Mouse (Mus musculus): Measurements from ENCODE around the gene Brca1. TPM values are rescaled to one million over a fixed set of nuclear protein-coding genes. Genes with fewer than 3 reads are reported as not detected.

Brca1 gene
- polyA plus RNA-seq, 1 experiment from 2014 or later = 20.2 TPM

- Histone ChIP-seq H3K9me3 (ENCODE audit: control insufficient read depth, low read length) (no peaks in the 10 kb centered on the region), H3K27ac (ENCODE audit: low read depth, low read length) (no peak overlapping the region), H3K27me3 (ENCODE audit: control insufficient read depth, insufficient read depth, low read length) (no peaks in the 10 kb centered on the region), H3K4me1 (replicated peaks; ENCODE audit: control insufficient read depth, insufficient read depth, low read length) (no peaks in the 10 kb centered on the region), H3K4me3 (ENCODE audit: low read depth, low read length) (no peak overlapping the region), H3K9ac (ENCODE audit: low read depth, low read length) (no peak overlapping the region), H3K4me2 (replicated peaks; ENCODE audit: low read depth, low read length) (no peak overlapping the region), H3K36me3 (ENCODE audit: control insufficient read depth, insufficient read depth, low read length) (peaks cover 4% of the 10 kb centered on the region; the same call in 1 of the 2 replicates)
- WGBS = 88% methylated on average over 5 of the region's 5 CpGs
- DNase-seq (ENCODE audit: low spot score) (no peak), ATAC-seq (ENCODE audit: low FRiP score) (no peak)
Measured at GRCm38 (mm10) chr11:101518937-101519336, 32.8 kb downstream of the Brca1 start.

DNA sequence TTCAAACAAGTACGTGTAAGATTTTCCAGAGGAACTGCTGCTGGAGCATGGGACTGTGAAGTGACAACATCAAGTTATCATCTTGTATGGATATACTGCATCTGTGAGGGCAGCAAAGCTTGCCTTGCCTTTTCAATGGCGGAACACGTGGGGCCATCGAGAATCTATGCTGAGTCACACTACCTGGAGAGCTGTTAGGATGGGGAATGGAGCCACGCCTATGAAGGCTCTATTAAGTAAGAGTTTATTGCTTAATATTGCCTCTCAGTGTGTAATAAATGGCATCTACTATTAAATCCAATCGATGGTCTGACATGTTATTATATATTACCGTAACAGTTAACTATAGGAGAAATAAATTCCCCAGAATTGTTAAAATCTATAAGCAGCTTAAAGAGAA is 44.7 kb downstream of the Brca1 start:
- Histone ChIP-seq H3K4me3 (ENCODE audit: low read depth, low read length) (no peak overlapping the region), H3K4me2 (replicated peaks; ENCODE audit: low read depth, low read length) (no peak overlapping the region), H3K9ac (ENCODE audit: low read depth, low read length) (no peak overlapping the region), H3K4me1 (replicated peaks; ENCODE audit: control insufficient read depth, insufficient read depth, low read length) (no peaks in the 10 kb centered on the region), H3K9me3 (ENCODE audit: control insufficient read depth, low read length) (no peaks in the 10 kb centered on the region), H3K27ac (ENCODE audit: low read depth, low read length) (no peak overlapping the region), H3K36me3 (ENCODE audit: control insufficient read depth, insufficient read depth, low read length) (0 out of 2 replicates have a peak, but pooled peaks cover 3% of the 10 kb centered on the region), H3K27me3 (ENCODE audit: control insufficient read depth, insufficient read depth, low read length) (no peaks in the 10 kb centered on the region)
- 95% methylated on average over 7 of the region's 7 CpGs for WGBS
- ATAC-seq (ENCODE audit: low FRiP score) = no peak
- DNase-seq (ENCODE audit: low spot score) = no peak

GRCm38 (mm10) chr11:101506269-101506780 is 45.4 kb downstream of the Brca1 start:
- Histone ChIP-seq H3K27ac (ENCODE audit: low read depth, low read length) (no peak overlapping the region), H3K36me3 (ENCODE audit: control insufficient read depth, insufficient read depth, low read length) (0 out of 2 replicates have a peak, but pooled peaks cover 3% of the 10 kb centered on the region), H3K4me3 (ENCODE audit: low read depth, low read length) (no peak overlapping the region), H3K4me2 (replicated peaks; ENCODE audit: low read depth, low read length) (no peak overlapping the region), H3K27me3 (ENCODE audit: control insufficient read depth, insufficient read depth, low read length) (no peaks in the 10 kb centered on the region), H3K9ac (ENCODE audit: low read depth, low read length) (no peak overlapping the region), H3K4me1 (replicated peaks; ENCODE audit: control insufficient read depth, insufficient read depth, low read length) (no peaks in the 10 kb centered on the region), H3K9me3 (ENCODE audit: control insufficient read depth, low read length) (no peaks in the 10 kb centered on the region)
- WGBS = 86% methylated on average over 5 of the region's 5 CpGs
- ATAC-seq (ENCODE audit: low FRiP score) (no peak), DNase-seq (ENCODE audit: low spot score) (no peak)

DNA sequence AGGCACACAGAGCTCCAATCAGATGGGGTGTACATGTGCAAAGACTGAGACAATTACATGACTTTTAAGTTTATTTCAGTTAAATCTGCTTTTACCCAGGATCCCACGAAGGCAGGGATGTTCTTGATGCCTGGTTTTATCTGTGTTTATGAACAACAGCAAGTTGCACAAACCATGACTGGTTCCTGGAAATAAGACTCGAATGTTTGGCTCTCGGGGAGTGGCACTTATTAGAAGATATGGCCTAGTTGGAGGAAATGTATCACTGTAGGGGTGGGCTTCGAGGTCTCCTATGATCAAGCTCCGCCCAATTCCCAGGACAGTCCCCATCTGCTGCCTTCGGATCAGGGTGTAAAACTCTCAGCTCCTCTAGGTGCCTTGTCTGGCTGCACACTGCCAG is 65.6 kb downstream of the Brca1 start:
- Histone ChIP-seq H3K4me2 (replicated peaks; ENCODE audit: low read depth, low read length) (no peak overlapping the region), H3K9ac (ENCODE audit: low read depth, low read length) (no peak overlapping the region), H3K27me3 (ENCODE audit: control insufficient read depth, insufficient read depth, low read length) (no peaks in the 10 kb centered on the region), H3K27ac (ENCODE audit: low read depth, low read length) (no peak overlapping the region), H3K9me3 (ENCODE audit: control insufficient read depth, low read length) (no peaks in the 10 kb centered on the region), H3K4me1 (replicated peaks; ENCODE audit: control insufficient read depth, insufficient read depth, low read length) (peaks cover 3% of the 10 kb centered on the region; the same call in 1 of the 2 replicates), H3K36me3 (ENCODE audit: control insufficient read depth, insufficient read depth, low read length) (0 out of 2 replicates have a peak, but pooled peaks cover 2% of the 10 kb centered on the region), H3K4me3 (ENCODE audit: low read depth, low read length) (no peak overlapping the region)
- DNase-seq (ENCODE audit: low spot score) (no peak), ATAC-seq (ENCODE audit: low FRiP score) (no peak)
- WGBS = 76% methylated on average over 6 of the region's 6 CpGs

GRCm38 (mm10) chr11:101485509-101486028 is 66.2 kb downstream of the Brca1 start:
- DNase-seq (ENCODE audit: low spot score) = peak; percentile 38
- peak overlapping the region; percentile 82 for H3K27ac ChIP-seq (ENCODE audit: low read depth, low read length)
- H3K4me1 ChIP-seq (replicated peaks; ENCODE audit: control insufficient read depth, insufficient read depth, low read length) = peaks cover 5% of the 10 kb centered on the region; the same call in 1 of the 2 replicates
- H3K27me3 ChIP-seq (ENCODE audit: control insufficient read depth, insufficient read depth, low read length) = no peaks in the 10 kb centered on the region
- no peak overlapping the region for H3K4me2 ChIP-seq (replicated peaks; ENCODE audit: low read depth, low read length)
- ATAC-seq (ENCODE audit: low FRiP score) = no peak
- H3K9ac ChIP-seq (ENCODE audit: low read depth, low read length) = no peak overlapping the region
- no peak overlapping the region for H3K4me3 ChIP-seq (ENCODE audit: low read depth, low read length)
- 0 out of 2 replicates have a peak, but pooled peaks cover 2% of the 10 kb centered on the region for H3K36me3 ChIP-seq (ENCODE audit: control insufficient read depth, insufficient read depth, low read length)
- WGBS = 56% methylated on average over 6 of the region's 6 CpGs
- no peaks in the 10 kb centered on the region for H3K9me3 ChIP-seq (ENCODE audit: control insufficient read depth, low read length)

GRCm38 (mm10) chr11:101484814-101485213 is 66.9 kb downstream of the Brca1 start:
- H3K36me3 ChIP-seq (ENCODE audit: control insufficient read depth, insufficient read depth, low read length) = 0 out of 2 replicates have a peak, but pooled peaks cover 2% of the 10 kb centered on the region
- WGBS = 90% methylated on average over 7 of the region's 7 CpGs
- no peaks in the 10 kb centered on the region for H3K27me3 ChIP-seq (ENCODE audit: control insufficient read depth, insufficient read depth, low read length)
- H3K4me1 ChIP-seq (replicated peaks; ENCODE audit: control insufficient read depth, insufficient read depth, low read length) = peaks cover 8% of the 10 kb centered on the region; the same call in 1 of the 2 replicates
- no peaks in the 10 kb centered on the region for H3K9me3 ChIP-seq (ENCODE audit: control insufficient read depth, low read length)
- H3K9ac ChIP-seq (ENCODE audit: low read depth, low read length) = no peak overlapping the region
- H3K4me2 ChIP-seq (replicated peaks; ENCODE audit: low read depth, low read length) = no peak overlapping the region
- DNase-seq (ENCODE audit: low spot score) = no peak
- H3K4me3 ChIP-seq (ENCODE audit: low read depth, low read length) = no peak overlapping the region
- H3K27ac ChIP-seq (ENCODE audit: low read depth, low read length) = peak overlapping the region; percentile 89
- ATAC-seq (ENCODE audit: low FRiP score) = no peak

DNA sequence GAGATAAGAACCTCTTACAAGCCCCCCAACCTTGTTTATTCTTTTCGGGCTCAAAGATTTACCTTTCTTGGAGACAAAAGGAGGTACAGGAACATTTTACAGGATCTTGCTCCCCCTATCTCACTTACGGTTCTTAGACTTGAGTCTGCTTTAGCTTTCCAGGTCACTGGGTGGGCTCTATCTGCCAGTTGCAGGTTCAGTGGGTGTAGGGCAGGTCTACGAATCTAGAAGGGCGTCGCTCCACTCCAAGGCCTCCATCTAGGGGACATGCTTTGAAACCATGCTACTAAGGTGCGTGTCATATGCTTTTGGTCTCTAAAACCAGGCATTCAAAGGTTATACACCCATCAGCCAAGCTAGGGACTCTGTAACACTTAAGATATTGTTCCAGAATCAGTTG is 67.5 kb downstream of the Brca1 start:
- peaks cover 8% of the 10 kb centered on the region; the same call in 1 of the 2 replicates for H3K4me1 ChIP-seq (replicated peaks; ENCODE audit: control insufficient read depth, insufficient read depth, low read length)
- 73% methylated on average over 6 of the region's 6 CpGs for WGBS
- DNase-seq (ENCODE audit: low spot score) = no peak
- no peak overlapping the region for H3K9ac ChIP-seq (ENCODE audit: low read depth, low read length)
- peak overlapping the region; percentile 89 for H3K27ac ChIP-seq (ENCODE audit: low read depth, low read length)
- no peaks in the 10 kb centered on the region for H3K9me3 ChIP-seq (ENCODE audit: control insufficient read depth, low read length)
- H3K27me3 ChIP-seq (ENCODE audit: control insufficient read depth, insufficient read depth, low read length) = no peaks in the 10 kb centered on the region
- ATAC-seq (ENCODE audit: low FRiP score) = no peak
- H3K4me3 ChIP-seq (ENCODE audit: low read depth, low read length) = no peak overlapping the region
- no peaks in the 10 kb centered on the region for H3K36me3 ChIP-seq (ENCODE audit: control insufficient read depth, insufficient read depth, low read length)
- no peak overlapping the region for H3K4me2 ChIP-seq (replicated peaks; ENCODE audit: low read depth, low read length)

DNA sequence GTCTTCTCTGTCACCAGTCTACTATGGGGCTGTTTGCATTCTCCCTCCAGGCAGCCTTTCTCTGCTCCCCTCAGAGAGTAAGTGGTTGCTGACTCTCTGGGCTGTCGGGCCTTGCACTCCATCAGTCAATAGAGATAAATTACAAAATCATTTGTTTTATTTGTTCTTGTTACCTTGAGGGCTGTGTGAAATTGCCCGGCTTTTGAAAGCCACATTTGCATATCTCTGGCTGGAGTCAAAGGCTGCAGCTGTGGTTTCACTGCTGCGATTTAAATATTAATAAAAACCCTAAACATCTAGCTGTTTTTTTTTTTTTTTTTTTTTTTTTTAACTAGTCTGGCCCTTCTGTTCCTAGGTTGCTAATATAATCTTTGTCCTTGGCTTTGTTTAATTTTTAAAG is 68.0 kb downstream of the Brca1 start:
- DNase-seq (ENCODE audit: low spot score) (no peak), ATAC-seq (ENCODE audit: low FRiP score) (no peak)
- no peak overlapping the region for H3K4me2 ChIP-seq (replicated peaks; ENCODE audit: low read depth, low read length)
- H3K4me3 ChIP-seq (ENCODE audit: low read depth, low read length) = no peak overlapping the region
- H3K9me3 ChIP-seq (ENCODE audit: control insufficient read depth, low read length) = no peaks in the 10 kb centered on the region
- 34% methylated on average over 3 of the region's 3 CpGs for WGBS
- no peaks in the 10 kb centered on the region for H3K27me3 ChIP-seq (ENCODE audit: control insufficient read depth, insufficient read depth, low read length)
- H3K27ac ChIP-seq (ENCODE audit: low read depth, low read length) = peak overlapping the region; percentile 89
- no peaks in the 10 kb centered on the region for H3K36me3 ChIP-seq (ENCODE audit: control insufficient read depth, insufficient read depth, low read length)
- no peak overlapping the region for H3K9ac ChIP-seq (ENCODE audit: low read depth, low read length)
- peaks cover 8% of the 10 kb centered on the region; the same call in 1 of the 2 replicates for H3K4me1 ChIP-seq (replicated peaks; ENCODE audit: control insufficient read depth, insufficient read depth, low read length)

- Histone ChIP-seq H3K27ac (ENCODE audit: low read depth, low read length) (peak overlapping the region; percentile 98), H3K27me3 (ENCODE audit: control insufficient read depth, insufficient read depth, low read length) (no peaks in the 10 kb centered on the region), H3K36me3 (ENCODE audit: control insufficient read depth, insufficient read depth, low read length) (no peaks in the 10 kb centered on the region), H3K9ac (ENCODE audit: low read depth, low read length) (no peak overlapping the region), H3K4me1 (replicated peaks; ENCODE audit: control insufficient read depth, insufficient read depth, low read length) (peaks cover 12% of the 10 kb centered on the region), H3K9me3 (ENCODE audit: control insufficient read depth, low read length) (no peaks in the 10 kb centered on the region), H3K4me2 (replicated peaks; ENCODE audit: low read depth, low read length) (no peak overlapping the region), H3K4me3 (ENCODE audit: low read depth, low read length) (no peak overlapping the region)
- DNase-seq (ENCODE audit: low spot score) (no peak), ATAC-seq (ENCODE audit: low FRiP score) (no peak)
- 61% methylated on average over 6 of the region's 6 CpGs for WGBS
Measured at GRCm38 (mm10) chr11:101480912-101481311, 70.8 kb downstream of the Brca1 start.
